Mouse (Mus musculus) embryonic facial prominence, embryonic 15.5 days (tissue): Measurements from ENCODE around the gene Lcn8. TPM values are rescaled to one million over a fixed set of nuclear protein-coding genes. Genes with fewer than 3 reads are reported as not detected.

Experiments used
- ATAC-seq: fragments of 200-750 bp; cut with Nextera tagmentation; 2 replicates; pipeline ENCODE4 v1.8.0; 2017; ENCODE audit warnings: low read depth, moderate TSS enrichment; ENCODE audit not compliant: insufficient number of reproducible peaks, low FRiP score, low TSS enrichment
- H3K27ac ChIP-seq: fragments of 300-500 bp; sonication (generic); replicated peaks from 2 replicates; pipeline ENCODE4 v1.5.1; 2015; ENCODE audit warnings: mild to moderate bottlenecking, inconsistent platforms
- H3K27me3 ChIP-seq: fragments of 300-500 bp; sonication (generic); 2 replicates; pipeline ENCODE4 v1.6.1; 2015; ENCODE audit warnings: inconsistent platforms
- H3K36me3 ChIP-seq: fragments of 300-500 bp; sonication (generic); 2 replicates; pipeline ENCODE4 v1.6.1; 2015; ENCODE audit warnings: mild to moderate bottlenecking, inconsistent platforms
- H3K4me1 ChIP-seq: fragments of 300-500 bp; sonication (generic); 2 replicates; pipeline ENCODE4 v1.6.1; 2015; ENCODE audit warnings: inconsistent platforms
- H3K4me2 ChIP-seq: fragments of 300-500 bp; sonication (generic); replicated peaks from 2 replicates; pipeline ENCODE4 v1.6.1; 2015; ENCODE audit warnings: mild to moderate bottlenecking, inconsistent platforms
- H3K4me3 ChIP-seq: fragments of 300-500 bp; sonication (generic); replicated peaks from 2 replicates; pipeline ENCODE4 v1.5.1; 2015; ENCODE audit warnings: mild to moderate bottlenecking, inconsistent platforms
- H3K9ac ChIP-seq: fragments of 300-500 bp; sonication (generic); 2 replicates; pipeline ENCODE4 v1.6.1; 2015; ENCODE audit warnings: inconsistent platforms
- H3K9me3 ChIP-seq: fragments of 300-500 bp; sonication (generic); replicated peaks from 2 replicates; pipeline ENCODE4 v1.6.1; 2016; ENCODE audit warnings: inconsistent platforms
- WGBS: fragments of 180-500 bp; shearing (Covaris S2); methylation state at CpG from one replicate; pipeline ENCODE4 v1.1.7; 2015; 5-methylcytosine and 5-hydroxymethylcytosine counted together
- polyA plus RNA-seq: library from polyadenylated mRNA; unstranded; fragments of >200 nt; fragmentation: Nextera tagmentation; extraction: Ambion mirVana; gene quantifications from 2 replicates; pipeline ENCODE4 v1.2.1, GENCODE M21; 2015

Lcn8 gene
- polyA plus RNA-seq, result not detected in 2 replicates

DNA sequence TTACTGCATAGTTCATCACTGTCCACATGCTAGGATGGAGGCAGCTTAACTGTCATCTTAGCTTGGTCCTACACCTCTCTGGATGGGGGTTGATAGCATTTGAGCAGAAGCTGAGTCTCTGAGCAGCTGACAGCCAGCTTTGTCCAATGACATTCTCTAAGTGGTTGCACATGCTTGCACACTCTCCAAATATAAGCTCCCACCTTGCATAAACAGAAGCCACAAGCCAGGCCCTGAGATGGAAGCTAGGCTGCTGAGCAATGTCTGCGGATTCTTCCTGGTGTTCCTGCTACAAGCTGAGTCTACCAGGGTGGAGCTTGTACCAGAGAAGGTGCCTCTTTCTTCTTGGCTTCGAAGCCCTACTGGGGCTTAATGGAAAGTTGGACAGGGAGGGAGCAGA, at the start of gene Lcn8:
Lcn8 (plus strand) TSS at position 219 of the 400 bp plus-strand sequence.
- Histone ChIP-seq H3K27me3 (no peaks in the 10 kb centered on the region), H3K9ac (no peak within 1 kb of the TSS), H3K27ac (no peak within 1 kb of the TSS), H3K36me3 (no peaks in the 10 kb centered on the region), H3K4me2 (no peak within 1 kb of the TSS), H3K9me3 (no peaks in the 10 kb centered on the region), H3K4me1 (no peaks in the 10 kb centered on the region), H3K4me3 (no peak within 1 kb of the TSS)
- WGBS, result 67% methylated on average over 2 of the region's 2 CpGs
- no peak for ATAC-seq

DNA sequence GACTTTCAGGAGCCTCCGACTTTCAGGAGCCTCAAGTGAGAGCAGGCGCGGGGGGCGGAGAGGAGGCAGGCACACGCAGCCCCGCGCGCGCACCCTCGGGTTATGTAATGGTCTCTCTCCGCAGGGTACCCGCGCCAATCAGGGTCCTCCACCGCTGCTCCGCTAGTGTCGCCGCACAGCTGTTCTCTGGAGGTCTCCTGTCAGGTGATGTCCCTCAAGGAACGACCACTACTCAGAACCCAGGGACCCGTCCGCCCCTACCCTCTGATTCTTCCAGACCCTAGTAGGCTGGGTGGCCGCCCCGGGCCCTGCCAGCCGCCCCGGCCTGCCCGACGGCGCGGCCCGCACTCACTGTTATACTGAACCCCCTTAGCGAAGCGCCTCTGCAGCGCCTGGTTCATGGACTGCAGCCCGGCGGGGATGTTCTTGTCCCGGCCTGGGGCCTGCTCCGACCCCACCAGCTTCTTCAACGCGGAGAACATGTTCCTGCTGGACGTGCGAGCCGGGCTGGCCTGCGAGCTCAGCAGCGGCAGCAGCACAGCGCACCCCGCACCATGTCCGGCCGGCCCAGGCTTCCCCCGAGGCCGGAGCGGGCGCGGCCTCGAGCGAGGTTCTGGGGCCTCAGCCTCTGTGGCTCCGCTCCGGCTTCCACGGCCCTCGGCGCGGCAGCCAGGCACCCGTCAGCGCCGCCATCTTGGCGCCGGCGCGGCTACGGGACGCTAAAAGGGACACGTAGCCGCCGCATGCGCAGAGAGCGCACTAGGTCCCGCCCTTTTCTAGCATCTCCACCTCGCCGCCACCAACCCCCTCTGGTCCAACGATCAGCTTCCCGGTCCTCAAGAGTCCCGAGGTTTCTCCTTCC, 44.9 kb upstream of the Lcn8 start, which contains the start of gene Rabl6:
Rabl6 (minus strand) TSS at position 761 of the 862 bp plus-strand sequence.
- peak within 1 kb of the TSS; percentile 100 for H3K4me3 ChIP-seq
- peaks cover 18% of the 10 kb centered on the region for H3K4me1 ChIP-seq
- H3K4me2 ChIP-seq, result peak within 1 kb of the TSS; percentile 62
- under 1% methylated on average over 80 of the region's 80 CpGs for WGBS
- H3K27ac ChIP-seq, result peak within 1 kb of the TSS; percentile 97
- H3K9me3 ChIP-seq, result no peaks in the 10 kb centered on the region
- peak within 1 kb of the TSS; percentile 98 for H3K9ac ChIP-seq
- ATAC-seq, result peak; percentile 88
- H3K36me3 ChIP-seq, result peaks cover 4% of the 10 kb centered on the region; the same call in 1 of the 2 replicates
- no peaks in the 10 kb centered on the region for H3K27me3 ChIP-seq

DNA sequence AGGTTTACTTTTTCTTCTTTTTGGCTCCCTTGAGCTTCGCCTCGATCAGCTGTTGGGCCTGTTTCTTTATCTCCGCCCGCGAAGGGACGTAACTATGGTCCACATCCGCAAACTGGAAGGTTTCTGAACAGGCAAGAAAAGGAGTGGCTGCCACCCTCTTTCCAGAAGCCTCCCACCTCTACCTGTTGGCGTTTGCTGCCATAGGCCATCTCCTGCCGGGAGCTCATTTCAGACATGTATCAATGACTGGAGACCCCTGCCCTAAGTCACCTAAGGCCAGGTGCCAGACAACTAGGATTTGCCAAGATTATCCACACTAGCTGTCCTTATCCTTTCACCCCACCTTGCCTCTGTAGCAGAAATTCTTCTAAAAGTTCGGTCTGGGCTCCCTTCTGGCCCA, 44.2 kb upstream of the Lcn8 start:
- Histone ChIP-seq H3K9me3 (no peaks in the 10 kb centered on the region), H3K9ac (peak overlapping the region; percentile 98; the same call in 1 of the 2 replicates), H3K4me3 (peak overlapping the region; percentile 100), H3K27me3 (no peaks in the 10 kb centered on the region), H3K27ac (peak overlapping the region; percentile 97), H3K4me2 (peak overlapping the region; percentile 62), H3K36me3 (no peaks in the 10 kb centered on the region), H3K4me1 (peaks cover 18% of the 10 kb centered on the region)
- 61% methylated on average over 10 of the region's 10 CpGs for WGBS
- peak; percentile 11; the same call in 1 of the 2 replicates for ATAC-seq

DNA sequence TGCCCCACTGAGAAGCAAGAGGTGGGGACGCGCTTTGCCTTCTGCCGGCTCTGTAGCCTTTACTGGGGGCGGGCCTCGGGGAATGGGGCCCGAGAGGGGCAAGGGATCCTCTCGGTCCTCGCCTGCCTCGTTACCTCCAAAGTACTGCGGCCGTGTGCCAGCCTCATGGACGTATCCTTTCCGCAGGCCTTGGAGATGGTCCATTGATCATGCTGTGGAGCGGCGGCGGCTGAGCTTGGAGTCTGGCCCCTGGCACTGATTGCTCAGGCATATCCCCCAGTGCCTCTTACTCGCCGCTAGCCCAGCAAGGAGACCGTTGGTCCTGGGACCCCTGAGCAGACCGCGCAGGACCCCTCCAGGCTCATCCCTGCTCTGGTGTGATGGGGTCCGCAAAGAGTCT, 36.5 kb upstream of the Lcn8 start:
- H3K4me2 ChIP-seq, result peak overlapping the region; percentile 42
- H3K9ac ChIP-seq, result no peak overlapping the region
- no peaks in the 10 kb centered on the region for H3K9me3 ChIP-seq
- peak overlapping the region; percentile 11; the same call in 1 of the 2 replicates for H3K4me3 ChIP-seq
- no peak for ATAC-seq
- no peak overlapping the region for H3K27ac ChIP-seq
- H3K4me1 ChIP-seq, result peaks cover 21% of the 10 kb centered on the region
- WGBS, result 15% methylated on average over 22 of the region's 22 CpGs
- H3K36me3 ChIP-seq, result no peaks in the 10 kb centered on the region
- H3K27me3 ChIP-seq, result peaks cover 38% of the 10 kb centered on the region

DNA sequence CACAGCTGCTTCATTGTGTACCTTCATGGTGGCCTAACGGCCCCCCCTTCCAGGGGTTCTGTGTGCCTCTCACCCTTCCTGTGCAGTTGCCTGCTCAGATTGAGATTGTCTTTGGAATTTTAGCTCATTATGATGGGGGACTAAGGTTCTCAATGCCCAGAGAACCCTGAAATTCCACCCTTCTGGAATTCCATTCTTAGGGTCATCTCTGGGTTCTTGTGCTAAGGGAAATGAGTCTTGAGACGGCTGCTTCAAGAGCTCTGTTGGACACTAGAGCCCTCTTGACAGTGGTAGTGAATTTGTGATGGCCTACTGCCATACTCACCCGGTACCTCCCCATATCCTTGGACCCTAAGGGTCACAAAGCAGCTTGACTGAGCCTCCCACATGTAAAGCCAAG, 35.3 kb upstream of the Lcn8 start, which contains the start of gene Ccdc183:
Ccdc183 (minus strand) TSS at position 101 of the 400 bp plus-strand sequence.
- Histone ChIP-seq H3K9me3 (no peaks in the 10 kb centered on the region), H3K4me3 (no peak within 1 kb of the TSS), H3K36me3 (no peaks in the 10 kb centered on the region), H3K9ac (no peak within 1 kb of the TSS), H3K4me1 (peaks cover 31% of the 10 kb centered on the region), H3K27ac (no peak within 1 kb of the TSS), H3K4me2 (peak within 1 kb of the TSS; percentile 42; the same call in 1 of the 2 replicates), H3K27me3 (peaks cover 38% of the 10 kb centered on the region)
- ATAC-seq, result no peak
- 73% methylated on average over 3 of the region's 3 CpGs for WGBS

DNA sequence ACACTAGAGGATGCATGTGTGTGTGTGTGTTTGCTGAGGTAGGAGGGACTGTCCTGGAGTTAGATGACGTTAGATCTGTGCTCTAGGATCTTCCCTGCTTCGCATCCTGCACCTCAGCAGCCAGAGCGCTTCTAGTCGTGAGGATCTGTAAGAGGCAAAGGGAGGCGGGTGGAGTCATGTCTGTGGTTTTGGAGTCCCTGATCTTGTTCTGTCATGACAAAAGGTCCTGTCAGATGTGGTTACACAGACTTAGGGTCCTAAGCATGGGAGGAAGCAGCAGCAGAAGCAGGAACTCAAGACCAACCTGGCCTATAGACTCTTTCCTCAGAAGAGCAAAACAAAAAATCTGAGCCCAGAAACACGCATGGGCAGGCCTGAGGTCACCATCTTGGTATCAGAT, 32.5 kb upstream of the Lcn8 start:
- no peak overlapping the region for H3K9ac ChIP-seq
- H3K4me1 ChIP-seq, result peaks cover 31% of the 10 kb centered on the region
- ATAC-seq, result no peak
- H3K4me3 ChIP-seq, result no peak overlapping the region
- no peaks in the 10 kb centered on the region for H3K9me3 ChIP-seq
- H3K36me3 ChIP-seq, result no peaks in the 10 kb centered on the region
- 0 out of 2 replicates have a peak overlapping the region, but pooled peaks have one; percentile 71 for H3K27ac ChIP-seq
- H3K4me2 ChIP-seq, result no peak overlapping the region; the same call in 1 of the 2 replicates
- WGBS, result 55% methylated on average over 6 of the region's 6 CpGs
- peaks cover 27% of the 10 kb centered on the region for H3K27me3 ChIP-seq

DNA sequence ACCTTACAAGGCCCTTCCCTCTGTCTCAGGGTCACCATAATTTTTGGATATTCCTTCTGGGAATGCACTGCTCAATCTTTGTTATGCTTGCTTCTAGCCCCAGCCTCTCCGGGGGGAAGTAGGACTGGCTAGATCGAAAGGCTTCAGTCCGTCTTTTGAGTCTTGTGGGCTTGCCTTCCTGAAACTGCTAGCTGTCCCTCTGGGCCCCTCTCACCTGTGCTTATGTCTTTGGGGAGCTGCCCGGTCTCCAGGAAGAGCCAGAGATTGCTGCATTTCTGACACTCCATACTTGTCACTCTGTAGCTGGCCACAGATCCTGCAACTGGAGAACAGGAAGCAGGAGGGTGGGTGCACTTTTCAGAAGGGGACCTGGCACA, 32.1 kb upstream of the Lcn8 start:
- 70% methylated on average over 4 of the region's 4 CpGs for WGBS
- peak overlapping the region; percentile 71; the same call in 1 of the 2 replicates for H3K27ac ChIP-seq
- no peaks in the 10 kb centered on the region for H3K36me3 ChIP-seq
- peaks cover 23% of the 10 kb centered on the region for H3K27me3 ChIP-seq
- ATAC-seq, result no peak
- H3K4me3 ChIP-seq, result peak overlapping the region; percentile 53; the same call in 1 of the 2 replicates
- peaks cover 29% of the 10 kb centered on the region for H3K4me1 ChIP-seq
- H3K9me3 ChIP-seq, result no peaks in the 10 kb centered on the region
- peak overlapping the region; percentile 83 for H3K4me2 ChIP-seq
- H3K9ac ChIP-seq, result no peak overlapping the region

DNA sequence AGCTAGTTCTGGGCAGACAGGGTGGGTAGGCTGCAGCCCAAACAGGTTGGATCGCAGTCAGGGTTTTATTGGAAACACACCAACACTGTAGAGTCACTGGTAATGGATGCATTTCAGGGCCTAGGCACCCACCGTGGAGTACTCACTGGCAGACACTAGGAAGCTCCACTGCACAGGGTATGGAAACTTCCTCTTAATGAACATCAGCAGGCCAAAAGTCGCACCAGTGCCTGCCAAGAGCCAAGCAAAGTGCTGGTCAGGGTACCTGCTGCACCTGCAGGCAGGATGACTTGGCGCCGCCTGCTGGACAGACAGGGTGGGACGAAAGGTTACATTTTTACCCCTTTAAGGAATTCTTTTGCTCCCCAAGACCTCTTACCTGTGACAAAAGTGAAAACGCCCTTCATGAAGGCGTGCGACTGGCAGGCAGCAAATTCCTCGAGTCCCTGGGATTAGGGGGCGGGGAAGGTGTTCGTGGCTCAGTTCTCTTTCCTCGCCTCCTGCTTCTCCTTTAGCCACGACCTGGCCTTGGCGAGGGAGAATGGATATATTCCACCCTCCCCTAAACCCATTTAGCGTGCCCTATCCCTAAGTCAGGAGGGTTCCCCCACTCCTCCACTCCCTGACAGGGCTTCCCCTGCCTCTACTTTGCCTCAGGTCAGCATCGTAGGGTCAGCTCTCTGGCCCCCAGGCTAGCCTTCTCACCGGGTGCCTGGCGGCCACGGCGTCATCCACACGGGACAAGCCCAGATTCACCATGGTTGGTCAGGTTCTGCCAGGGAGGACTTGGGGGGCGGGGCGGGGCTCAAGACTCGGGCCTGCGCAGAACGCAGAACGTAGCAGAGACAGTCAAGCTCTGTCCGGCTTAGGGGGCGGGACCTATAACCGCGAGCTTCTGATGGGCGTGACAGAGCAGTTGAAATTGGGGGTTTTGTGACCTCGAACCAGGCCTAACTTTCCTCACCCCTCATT, 31.4 kb upstream of the Lcn8 start, which contains the start of gene Tmem141:
Tmem141 (minus strand) TSS at position 777 of the 972 bp plus-strand sequence.
- 5% methylated on average over 34 of the region's 34 CpGs for WGBS
- H3K27ac ChIP-seq, result peak within 1 kb of the TSS; percentile 71
- no peaks in the 10 kb centered on the region for H3K36me3 ChIP-seq
- H3K9ac ChIP-seq, result peak within 1 kb of the TSS; percentile 35; the same call in 1 of the 2 replicates
- peak within 1 kb of the TSS; percentile 53 for H3K4me3 ChIP-seq
- H3K4me2 ChIP-seq, result peak within 1 kb of the TSS; percentile 83
- H3K4me1 ChIP-seq, result peaks cover 22% of the 10 kb centered on the region
- peaks cover 16% of the 10 kb centered on the region for H3K27me3 ChIP-seq
- no peaks in the 10 kb centered on the region for H3K9me3 ChIP-seq
- ATAC-seq, result peak; percentile 84

DNA sequence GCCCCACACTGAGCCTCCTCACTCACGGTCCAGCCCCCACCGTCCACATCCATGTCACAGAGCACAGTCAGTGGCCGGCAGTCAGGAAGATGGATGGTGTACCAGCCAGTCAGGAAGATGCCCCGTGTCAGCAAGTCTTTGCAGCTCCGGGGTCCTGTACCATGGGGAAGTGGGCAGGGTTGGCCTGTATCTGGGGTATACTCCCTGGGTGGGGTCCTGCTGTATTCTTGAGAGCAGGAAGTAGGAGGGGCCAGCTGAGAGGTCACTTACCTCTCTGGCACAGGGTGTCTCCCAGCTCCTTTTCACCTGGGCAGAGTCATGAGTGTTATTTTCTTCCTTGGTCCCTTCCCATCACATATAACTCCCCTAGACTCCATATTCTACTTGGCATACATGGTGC, 26.9 kb upstream of the Lcn8 start:
- no peak for ATAC-seq

DNA sequence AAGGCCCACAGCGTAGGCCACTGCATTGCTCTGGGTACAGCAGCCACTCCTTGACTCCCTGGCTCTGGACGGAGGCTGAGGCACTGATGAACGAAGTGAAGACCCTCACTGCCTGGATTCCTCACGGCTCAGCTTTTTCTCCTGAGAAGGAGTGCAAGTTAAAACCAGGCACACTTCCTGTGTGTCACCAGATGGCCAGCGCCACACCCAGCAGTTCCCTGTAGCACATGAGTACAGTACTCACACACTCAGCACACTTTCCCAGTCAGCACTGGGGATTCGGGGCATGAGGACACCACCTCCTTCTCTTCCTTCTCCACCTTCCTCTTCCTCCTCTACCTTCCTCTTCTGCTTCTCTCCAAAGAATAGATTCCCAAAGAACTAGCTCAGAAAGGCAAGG, 25.1 kb upstream of the Lcn8 start, which contains the start of gene Fcna:
Fcna (minus strand) TSS at position 220 of the 400 bp plus-strand sequence.
- H3K4me1 ChIP-seq, result no peaks in the 10 kb centered on the region
- no peak within 1 kb of the TSS for H3K27ac ChIP-seq
- no peak within 1 kb of the TSS for H3K4me3 ChIP-seq
- H3K36me3 ChIP-seq, result no peaks in the 10 kb centered on the region
- no peak for ATAC-seq
- H3K4me2 ChIP-seq, result no peak within 1 kb of the TSS
- H3K27me3 ChIP-seq, result no peaks in the 10 kb centered on the region
- 66% methylated on average over 6 of the region's 6 CpGs for WGBS
- H3K9me3 ChIP-seq, result no peaks in the 10 kb centered on the region
- H3K9ac ChIP-seq, result no peak within 1 kb of the TSS

More for the DNA sequence above, 26.9 kb upstream of the Lcn8 start:
- H3K27ac ChIP-seq, result no peak overlapping the region
- no peaks in the 10 kb centered on the region for H3K36me3 ChIP-seq
- H3K9me3 ChIP-seq, result no peaks in the 10 kb centered on the region
- WGBS, result 72% methylated on average over 5 of the region's 5 CpGs
- peaks cover 14% of the 10 kb centered on the region for H3K4me1 ChIP-seq
- no peak overlapping the region for H3K9ac ChIP-seq
- H3K4me3 ChIP-seq, result no peak overlapping the region
- no peaks in the 10 kb centered on the region for H3K27me3 ChIP-seq
- H3K4me2 ChIP-seq, result no peak overlapping the region
